Mouse (Mus musculus) testis, adult 2 months (tissue): Measurements from ENCODE around the gene Scg3.

Experiments used
- CTCF ChIP-seq: fragments of 200-500 bp; IDR thresholded peaks from 2 replicates; pipeline ENCODE4 v1.5.1; 2012; ENCODE audit warnings: low read depth, mild to moderate bottlenecking, inconsistent platforms, low read length, moderate library complexity; ENCODE audit not compliant: control insufficient read depth, insufficient read depth, insufficient replicate concordance
- POLR2A ChIP-seq: fragments of 200-500 bp; IDR thresholded peaks from 2 replicates; pipeline ENCODE4 v1.6.1; 2012; ENCODE audit warnings: low read depth, mild to moderate bottlenecking, inconsistent platforms, low read length, moderate library complexity; ENCODE audit not compliant: control insufficient read depth

DNA sequence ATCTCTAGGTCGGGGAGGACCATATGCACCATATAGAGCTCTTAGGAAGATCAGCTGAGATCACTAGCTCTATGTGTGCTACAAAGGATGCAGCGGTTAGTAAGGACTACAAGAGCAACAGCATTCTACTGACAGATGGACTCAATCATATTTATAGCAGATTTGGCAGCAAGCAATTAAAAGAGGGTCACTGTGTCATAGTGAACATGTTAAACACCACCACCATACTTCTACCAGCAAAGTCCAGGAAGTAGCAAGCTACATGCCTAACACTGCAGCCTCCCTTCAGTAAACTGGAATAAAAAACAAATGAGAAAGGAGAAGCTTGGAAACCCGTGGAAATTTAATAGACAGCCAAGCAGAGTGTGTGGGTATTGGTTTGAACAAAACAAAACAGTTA lies 67.3 kb downstream of the Scg3 start:
- TF ChIP-seq CTCF (no peak), POLR2A (no peak)
